Mouse (Mus musculus) testis, postnatal 14 days (tissue): Measurements from ENCODE around the gene Gm4201.
"Not testable (repeated sequence)": the region's sequence is repeated elsewhere in the genome, so short reads cannot be mapped to it uniquely, and the experiment has no call there.

Source experiments
- DNase-seq: peaks from one replicate; pipeline ENCODE4 v3.0.0; 2021; ENCODE audit warnings: low spot score

Gene Gm4201

DNA sequence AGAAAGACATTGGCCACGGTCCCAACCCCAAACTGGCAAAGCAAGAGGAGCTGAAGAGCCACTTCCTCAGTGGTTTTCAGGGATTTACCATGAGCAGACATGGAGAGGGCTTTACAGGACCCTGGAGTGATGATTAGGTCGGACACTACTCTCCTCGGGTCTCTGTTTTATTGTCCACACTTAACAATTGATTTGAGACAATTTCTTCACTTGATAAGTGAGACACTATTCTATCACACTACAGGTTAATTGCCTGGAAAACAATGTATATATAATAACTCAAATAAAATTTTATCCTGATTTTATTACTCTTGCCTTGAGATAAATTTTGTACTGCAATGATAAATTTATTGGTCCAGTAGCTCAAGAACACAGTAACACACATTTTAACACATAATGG is at the start of gene Gm4201:
Gm4201 (minus strand) TSS at position 101 of the 400 bp plus-strand sequence.
- DNase-seq: not testable (repeated sequence)

DNA sequence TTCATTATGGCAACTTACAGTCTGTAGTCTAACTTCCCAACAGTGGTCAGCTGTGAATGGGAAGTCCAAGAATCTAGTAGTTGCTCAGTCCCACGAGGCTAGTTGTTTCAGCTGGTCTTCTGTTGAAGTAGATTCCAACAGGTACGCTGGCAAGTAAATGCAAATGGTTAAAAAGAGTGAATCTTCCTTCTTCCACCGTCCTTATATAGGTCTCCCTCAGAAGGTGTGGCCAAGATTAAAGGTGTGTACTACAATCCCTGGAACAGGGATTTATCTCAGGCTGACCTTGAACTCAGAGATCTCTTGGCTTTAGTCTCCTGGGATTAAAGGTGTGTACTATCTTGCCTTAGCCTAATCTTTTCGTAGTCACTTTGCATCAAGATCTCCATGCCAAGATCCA is 22.9 kb upstream of the Gm4201 start, which contains the start of gene Gm4565:
Gm4565 (minus strand) TSS at position 101 of the 400 bp plus-strand sequence.
- not testable (repeated sequence) for DNase-seq

DNA sequence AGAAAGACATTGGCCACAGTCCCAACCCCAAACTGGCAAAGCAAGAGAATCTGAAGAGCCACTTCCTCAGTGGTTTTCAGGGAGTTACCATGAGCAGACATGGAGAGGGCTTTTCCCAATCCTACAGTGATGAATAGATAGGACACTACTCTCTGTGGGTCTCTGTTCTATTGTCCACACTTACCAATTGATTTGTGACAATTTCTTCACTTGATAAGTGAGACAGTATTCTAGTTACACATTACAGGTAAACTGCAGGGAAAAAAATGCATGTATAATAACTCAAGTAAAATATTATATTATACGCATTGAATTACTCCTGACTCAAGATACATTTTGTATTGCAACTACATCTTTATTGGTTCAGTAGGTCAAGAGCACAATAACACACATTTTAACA is 30.4 kb downstream of the Gm4201 start, which contains the start of gene Gm8677:
Gm8677 (minus strand) TSS at position 101 of the 400 bp plus-strand sequence.
- DNase-seq: not testable (repeated sequence)

GRCm38 (mm10) chr7:22522667-22523066 is 42.5 kb downstream of the Gm4201 start, which contains the start of gene Vmn1r152:
Gene Vmn1r152 (plus strand): TSS chr7:22522967.
- not testable (repeated sequence) for DNase-seq
